Mouse (Mus musculus): ENCODE results near the gene Slc39a10.
"Not testable (repeated sequence)": the region's sequence is repeated elsewhere in the genome, so short reads cannot be mapped to it uniquely, and the experiment has no call there.

Gene Slc39a10

GRCm38 (mm10) chr1:46770077-46770695 is 122.5 kb downstream of the Slc39a10 start:
- not testable (repeated sequence) for DNase-seq (ENCODE audit: low spot score)

GRCm38 (mm10) chr1:46769318-46769717 is 123.3 kb downstream of the Slc39a10 start:
- peak; percentile 38 for DNase-seq (ENCODE audit: low spot score)

GRCm38 (mm10) chr1:46764600-46764999 is 128.1 kb downstream of the Slc39a10 start:
- DNase-seq (ENCODE audit: low spot score), result not testable (repeated sequence)

Measured in embryo, embryonic 10 days (tissue).